Mouse (Mus musculus) spleen, adult 2 months (tissue): ENCODE results near the gene Sf3a1. TPM values are rescaled to one million over a fixed set of nuclear protein-coding genes. Genes with fewer than 3 reads are reported as not detected.
A peak's percentile ranks its signal among the peaks of the same experiment; 100 is the strongest.
"Not testable (repeated sequence)": the region's sequence is repeated elsewhere in the genome, so short reads cannot be mapped to it uniquely, and the experiment has no call there.

Source experiments
- DNase-seq, 2 experiments: peaks; one replicate each; pipeline versions ENCODE4 v3.0.0 to v3.0.0-alpha.2; 2012 to 2021; ENCODE audit warnings: low spot score in 2 of 2, low read depth in 1 of 2
- H3K27ac ChIP-seq: fragments of 200-500 bp; 2 replicates; pipeline ENCODE4 v1.5.1; 2012; ENCODE audit warnings: low read length, inconsistent platforms; ENCODE audit not compliant: insufficient read depth
- H3K27me3 ChIP-seq: fragments of 200-500 bp; 2 replicates; pipeline ENCODE4 v1.6.1; 2012; ENCODE audit warnings: mild to moderate bottlenecking, moderate library complexity, low read length, inconsistent platforms; ENCODE audit not compliant: control insufficient read depth, insufficient read depth
- H3K36me3 ChIP-seq: fragments of 200-500 bp; 2 replicates; pipeline ENCODE4 v1.6.1; 2012; ENCODE audit warnings: mild to moderate bottlenecking, low read length, inconsistent platforms; ENCODE audit not compliant: control insufficient read depth, insufficient read depth
- H3K4me1 ChIP-seq: fragments of 200-500 bp; 2 replicates; pipeline ENCODE4 v1.6.1; 2011; ENCODE audit warnings: inconsistent platforms; ENCODE audit not compliant: control insufficient read depth, insufficient read depth, insufficient read length
- H3K4me3 ChIP-seq: fragments of 200-500 bp; 2 replicates; pipeline ENCODE4 v1.5.1; 2011; ENCODE audit warnings: mild to moderate bottlenecking, inconsistent platforms; ENCODE audit not compliant: insufficient read depth, insufficient read length; ENCODE audit errors: extremely low read depth
- CTCF ChIP-seq: fragments of 200-500 bp; IDR thresholded peaks from 2 replicates; pipeline ENCODE4 v1.5.1; 2011; ENCODE audit warnings: mild to moderate bottlenecking, inconsistent platforms; ENCODE audit not compliant: insufficient read depth, insufficient read length, insufficient replicate concordance; ENCODE audit errors: extremely low read depth
- POLR2A ChIP-seq: fragments of 200-500 bp; IDR thresholded peaks from 2 replicates; pipeline ENCODE4 v1.6.1; 2011; ENCODE audit warnings: low read depth, low read length, inconsistent platforms
- WGBS: fragments of 180-500 bp; shearing (Covaris S2); methylation state at CpG from one replicate; pipeline ENCODE4 v1.1.7; 2018; 5-methylcytosine and 5-hydroxymethylcytosine counted together
- polyA plus RNA-seq: library from polyadenylated mRNA; depleted of rRNA; stranded (reverse); fragments of >200 nt; gene quantifications from 2 replicates; pipeline ENCODE4 v1.2.3, GENCODE M21; 2012

Gene Sf3a1
- polyA plus RNA-seq, 1 experiment = 27.9 TPM

DNA sequence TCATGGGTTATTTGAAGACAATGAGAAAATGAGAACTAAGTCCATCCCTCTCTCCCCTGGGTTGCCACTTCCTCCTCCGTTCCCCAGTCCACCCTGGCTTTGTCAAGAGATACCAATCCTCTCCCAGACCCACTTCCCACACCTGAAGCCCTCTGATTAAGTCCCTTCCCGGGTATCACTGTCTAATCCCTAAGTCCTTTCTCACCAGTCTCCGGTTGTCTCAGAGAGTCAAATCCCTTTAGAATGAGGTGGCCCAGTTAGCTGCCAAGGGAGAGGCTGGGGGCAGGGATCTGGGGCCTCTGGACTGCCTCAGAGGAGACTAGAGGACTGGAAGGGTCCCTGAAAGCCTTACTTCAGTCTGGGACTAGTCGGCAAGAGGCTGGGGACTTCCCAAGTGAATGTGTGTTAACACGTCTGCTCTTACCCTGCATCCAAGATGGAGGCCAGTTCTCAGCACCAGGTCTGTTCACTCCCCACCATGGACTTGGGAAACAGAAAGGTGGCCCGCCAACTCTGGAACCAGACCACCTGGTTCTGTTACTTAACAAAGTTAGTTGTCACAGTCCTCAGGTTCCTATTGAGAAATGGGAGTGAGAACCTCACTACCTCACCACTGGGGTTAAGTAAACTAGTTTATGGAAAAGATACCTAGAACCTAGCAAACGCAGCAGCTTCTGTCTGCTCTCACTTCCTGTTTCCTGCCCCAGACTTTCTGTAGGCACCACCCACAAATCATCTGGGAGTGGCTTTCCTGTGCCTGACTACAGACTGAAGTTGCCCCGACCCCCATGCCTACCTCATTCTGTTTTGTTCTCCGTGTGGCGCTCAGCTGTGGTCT lies 37.2 kb upstream of the Sf3a1 start, which contains the start of gene Sec14l2:
Gene Sec14l2 (minus strand): TSS at position 674 of the 838 bp plus-strand sequence.
- peak; percentile 22; the same call in 1 of the 2 replicates for TF ChIP-seq POLR2A
- TF ChIP-seq CTCF = no peak
- peaks cover 9% of the 10 kb centered on the region for H3K27me3 ChIP-seq
- no peaks in the 10 kb centered on the region for H3K36me3 ChIP-seq
- peak; percentile 29 to 50 for DNase-seq
- H3K4me3 ChIP-seq = no peak within 1 kb of the TSS
- WGBS = 61% methylated on average over 10 of the region's 10 CpGs
- H3K4me1 ChIP-seq = peaks cover 7% of the 10 kb centered on the region
- 0 out of 2 replicates have a peak within 1 kb of the TSS, but pooled peaks have one; percentile 10 for H3K27ac ChIP-seq

DNA sequence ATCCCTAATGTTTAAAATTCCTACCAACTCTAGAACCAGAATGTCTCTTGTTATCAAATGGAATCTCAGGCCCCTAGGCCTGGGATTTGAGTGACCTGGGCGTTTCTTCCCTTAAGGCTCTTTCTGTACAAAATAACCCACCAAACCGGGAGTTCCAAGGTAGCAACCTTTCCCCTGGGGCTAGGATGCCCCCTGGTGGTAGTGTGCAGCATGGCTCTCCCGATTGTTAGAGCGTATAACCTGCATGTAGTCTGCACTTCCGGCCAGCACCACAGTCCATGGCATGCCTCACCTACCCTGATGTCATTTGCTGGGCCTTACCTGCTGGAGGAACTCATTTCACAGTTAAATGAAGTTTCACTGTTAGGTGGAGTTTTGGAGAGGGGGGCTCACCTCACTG lies 36.2 kb upstream of the Sf3a1 start:
- Histone ChIP-seq H3K4me1 (peaks cover 4% of the 10 kb centered on the region; the same call in 1 of the 2 replicates), H3K27ac (no peak overlapping the region), H3K36me3 (no peaks in the 10 kb centered on the region), H3K27me3 (0 out of 2 replicates have a peak, but pooled peaks cover under 1% of the 10 kb centered on the region), H3K4me3 (no peak overlapping the region)
- peak; percentile 27; the same call in 1 of the 2 replicates for TF ChIP-seq CTCF
- TF ChIP-seq POLR2A = no peak
- 72% methylated on average over 5 of the region's 5 CpGs for WGBS
- DNase-seq = peak in 1 of 2 experiments; percentile 19

DNA sequence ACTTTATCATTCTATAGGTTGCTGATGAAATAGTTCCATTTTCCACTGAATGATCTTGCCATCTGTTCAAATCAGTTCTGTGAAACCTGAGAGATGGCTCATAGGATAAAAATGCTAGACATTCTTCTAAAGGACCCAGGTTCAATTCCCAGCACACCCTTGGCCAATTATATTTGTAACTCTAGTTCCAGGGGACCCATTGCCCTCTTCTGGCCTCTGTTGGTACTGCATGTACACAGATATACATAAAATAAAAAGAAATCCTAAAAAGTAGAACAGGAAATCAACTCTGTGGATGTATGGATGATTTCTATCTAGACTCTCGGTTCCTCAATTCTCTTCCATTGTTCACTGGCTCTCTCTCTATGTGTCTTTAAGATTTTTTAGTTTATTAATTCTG lies 33.1 kb upstream of the Sf3a1 start:
- no peak for DNase-seq
- Histone ChIP-seq H3K27me3 (no peaks in the 10 kb centered on the region), H3K4me1 (peaks cover 4% of the 10 kb centered on the region; the same call in 1 of the 2 replicates), H3K27ac (no peak overlapping the region), H3K4me3 (no peak overlapping the region), H3K36me3 (no peaks in the 10 kb centered on the region)
- TF ChIP-seq POLR2A (no peak), CTCF (no peak)
- WGBS = 95% methylated on average over 1 of the region's 1 CpGs

DNA sequence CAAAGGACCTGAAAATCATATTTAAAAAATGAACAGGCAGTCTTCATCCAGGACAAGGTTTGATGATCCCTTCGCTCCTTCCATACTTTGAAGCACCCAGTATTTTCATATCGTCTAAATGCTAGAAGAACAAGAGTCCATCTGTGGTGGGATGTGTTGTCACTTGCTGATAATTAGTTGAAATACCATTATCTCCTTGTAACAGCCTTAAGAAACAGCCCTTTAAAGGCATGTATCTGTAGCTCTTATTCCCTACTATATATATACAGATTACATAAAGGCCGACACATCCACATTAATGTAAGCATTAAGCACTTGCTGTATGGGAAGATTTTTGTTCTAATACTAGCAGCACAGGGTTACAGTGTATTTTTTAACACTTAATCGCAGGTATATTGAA lies 31.7 kb upstream of the Sf3a1 start:
- not testable (repeated sequence) for H3K4me1 ChIP-seq, H3K27ac ChIP-seq, H3K4me3 ChIP-seq, H3K36me3 ChIP-seq, DNase-seq, H3K27me3 ChIP-seq
- WGBS = 86% methylated on average over 4 of the region's 4 CpGs

- H3K27me3 ChIP-seq = no peaks in the 10 kb centered on the region
- H3K27ac ChIP-seq = no peak overlapping the region
- no peaks in the 10 kb centered on the region; the same call in 1 of the 2 replicates for H3K36me3 ChIP-seq
- peak; percentile 34; the same call in 1 of the 2 replicates for TF ChIP-seq CTCF
- no peak for TF ChIP-seq POLR2A
- 70% methylated on average over 3 of the region's 3 CpGs for whole genome bisulfite sequencing
- no peak overlapping the region for H3K4me3 ChIP-seq
- peaks cover 8% of the 10 kb centered on the region for H3K4me1 ChIP-seq
- DNase-seq = no peak
Measured at GRCm38 (mm10) chr11:4133450-4133849, 26.7 kb upstream of the Sf3a1 start.

DNA sequence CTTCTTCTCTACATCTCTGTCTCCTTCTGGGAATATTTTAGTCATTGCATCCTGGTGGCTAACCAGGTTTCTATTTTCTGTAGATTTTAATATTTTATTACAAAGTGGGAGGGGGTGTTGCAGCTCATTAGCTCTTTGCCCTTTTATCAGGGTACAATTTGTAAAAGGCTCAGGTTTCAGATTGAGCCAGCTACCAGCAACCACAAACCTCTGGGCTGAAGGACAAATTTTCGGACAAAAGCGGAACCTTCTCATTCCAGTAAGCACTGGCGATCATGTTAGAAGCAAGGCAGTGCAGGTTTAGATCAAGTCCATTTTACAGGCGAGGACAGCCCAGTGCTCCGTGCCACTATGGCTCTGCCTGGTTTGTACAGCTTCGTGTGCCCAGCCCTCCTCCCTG lies 25.8 kb upstream of the Sf3a1 start:
- H3K27ac ChIP-seq = no peak overlapping the region
- no peak for DNase-seq
- peaks cover 8% of the 10 kb centered on the region for H3K4me1 ChIP-seq
- WGBS = 63% methylated on average over 6 of the region's 6 CpGs
- TF ChIP-seq CTCF = no peak
- TF ChIP-seq POLR2A = no peak
- no peaks in the 10 kb centered on the region for H3K27me3 ChIP-seq
- no peaks in the 10 kb centered on the region; the same call in 1 of the 2 replicates for H3K36me3 ChIP-seq
- H3K4me3 ChIP-seq = no peak overlapping the region
